Mouse (Mus musculus) G1E-ER4 (cell line): ENCODE measurements around the gene Oxsr1. TPM values are rescaled to one million over a fixed set of nuclear protein-coding genes. Genes with fewer than 3 reads are reported as not detected.

Experiments
- GATA1 ChIP-seq: IDR thresholded peaks from one replicate; pipeline ENCODE4 v1.8.0; 2012; ENCODE audit warnings: low read length, inconsistent platforms
- polyA plus RNA-seq: library from polyadenylated mRNA; stranded (reverse); fragments of >175 nt; gene quantifications from 2 replicates; pipeline ENCODE4 v1.2.3, GENCODE M21; 2012

The Oxsr1 gene
- polyA plus RNA-seq, 1 experiment: 32.4 TPM

DNA sequence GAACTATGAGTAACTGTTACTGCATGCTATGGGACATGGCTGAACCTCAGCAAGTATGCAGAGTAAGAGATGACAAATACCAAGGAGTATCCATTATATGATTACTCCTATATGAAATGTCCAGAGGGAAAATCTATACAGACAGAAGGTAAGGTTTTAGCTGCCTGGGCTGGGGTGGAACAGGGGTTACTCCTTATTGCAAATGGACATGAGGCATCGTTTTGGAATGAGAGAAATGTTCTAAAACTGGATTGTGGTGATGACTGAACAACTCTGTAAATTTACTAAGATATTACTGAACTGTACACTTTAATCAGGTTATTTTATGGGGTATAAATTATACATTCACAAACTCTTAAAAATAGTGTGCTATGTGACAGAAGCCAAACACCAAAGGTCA is 3.3 kb downstream of the Oxsr1 start:
- no peak for TF ChIP-seq GATA1

DNA sequence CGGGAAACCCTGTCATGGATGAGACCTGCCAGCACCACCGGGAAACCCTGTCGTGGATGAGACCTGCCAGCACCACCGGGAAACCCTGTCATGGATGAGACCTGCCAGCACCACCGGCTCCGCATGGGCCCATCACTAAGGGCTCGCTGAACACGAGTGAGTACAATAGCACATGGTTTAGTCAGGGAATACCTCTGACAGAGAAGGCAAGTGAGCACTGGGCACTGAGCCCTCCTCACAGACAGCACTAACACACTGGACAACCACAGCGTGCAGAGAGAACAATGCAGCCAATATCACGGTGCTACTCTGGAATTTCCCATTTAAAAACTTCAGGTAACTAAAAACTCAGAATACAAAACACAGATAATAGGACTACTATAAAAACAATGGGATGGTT is 9.1 kb downstream of the Oxsr1 start:
- TF ChIP-seq GATA1: no peak

DNA sequence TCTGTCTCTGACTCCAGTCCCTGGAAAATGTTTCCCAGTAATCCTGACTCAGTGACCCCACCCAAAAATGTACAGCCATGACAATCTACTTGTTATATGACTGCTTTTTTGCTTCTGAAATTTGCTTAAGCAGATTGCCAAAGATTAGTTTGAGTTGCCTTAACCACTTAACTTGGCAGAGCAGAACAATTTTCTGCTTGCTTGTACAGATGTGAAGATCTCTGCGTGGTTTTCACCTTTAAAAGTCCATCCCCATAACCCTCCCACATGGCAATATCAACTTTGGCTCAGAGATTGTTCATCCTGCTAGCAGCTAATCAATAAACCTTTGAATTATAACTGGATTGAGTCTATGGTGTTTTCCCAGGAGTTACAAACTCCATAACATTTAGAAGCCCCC is 13.2 kb downstream of the Oxsr1 start:
- no peak for TF ChIP-seq GATA1

DNA sequence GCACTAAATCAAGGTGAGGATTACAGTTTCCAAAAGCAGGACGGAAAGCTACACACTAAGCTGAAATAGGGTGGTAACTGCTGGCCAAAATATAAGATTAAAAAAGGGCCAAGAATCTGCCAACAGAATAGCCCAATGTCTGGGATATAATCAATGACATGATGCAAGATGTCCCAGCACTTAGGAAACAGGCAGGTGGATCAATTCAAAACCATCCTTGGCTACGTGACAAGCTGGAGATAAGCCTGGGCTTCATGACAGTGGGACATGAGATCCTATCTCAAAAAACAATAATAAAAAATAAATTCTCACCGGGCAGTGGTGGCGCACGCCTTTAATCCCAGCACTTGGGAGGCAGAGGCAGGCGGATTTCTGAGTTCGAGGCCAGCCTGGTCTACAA is 16.4 kb downstream of the Oxsr1 start:
- TF ChIP-seq GATA1: no peak

DNA sequence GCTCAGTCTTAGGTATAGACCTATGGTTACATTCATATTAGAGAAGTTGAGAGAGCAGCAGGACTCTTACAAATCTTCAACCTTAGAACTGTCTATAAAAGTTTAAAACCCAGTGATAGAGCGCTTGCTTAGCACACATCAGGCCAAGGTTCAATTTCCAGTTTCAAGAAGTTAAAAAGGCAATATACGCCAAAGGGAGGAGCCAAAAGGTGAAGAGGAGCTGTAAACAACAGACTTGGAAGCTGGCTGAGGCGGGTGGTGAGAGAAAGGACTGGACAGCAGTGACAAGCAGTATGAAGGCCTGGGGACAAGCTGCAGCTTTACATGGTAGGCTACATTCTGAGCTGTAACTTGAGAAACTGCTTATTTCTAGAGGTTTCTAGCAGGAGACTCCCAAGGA is 23.7 kb downstream of the Oxsr1 start:
- TF ChIP-seq GATA1: no peak

DNA sequence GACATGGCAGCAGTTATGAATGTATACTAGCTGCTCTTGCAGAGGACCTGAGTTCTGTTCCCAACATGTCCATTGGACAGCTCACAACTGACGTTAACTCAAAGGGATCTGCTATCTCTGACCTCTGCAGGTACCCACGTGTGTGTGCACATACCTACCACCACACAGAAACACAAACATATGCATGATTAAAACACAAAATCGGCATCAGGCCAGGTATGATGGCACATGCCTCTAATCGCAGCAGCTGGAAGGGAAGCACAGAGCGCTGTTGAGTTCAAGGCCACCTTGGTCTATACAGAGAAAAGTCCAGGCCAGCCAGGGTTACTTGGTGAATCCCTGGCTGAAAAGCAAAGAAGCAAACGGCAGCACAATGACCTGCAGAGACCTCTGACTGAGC is 24.5 kb downstream of the Oxsr1 start:
- TF ChIP-seq GATA1: no peak

DNA sequence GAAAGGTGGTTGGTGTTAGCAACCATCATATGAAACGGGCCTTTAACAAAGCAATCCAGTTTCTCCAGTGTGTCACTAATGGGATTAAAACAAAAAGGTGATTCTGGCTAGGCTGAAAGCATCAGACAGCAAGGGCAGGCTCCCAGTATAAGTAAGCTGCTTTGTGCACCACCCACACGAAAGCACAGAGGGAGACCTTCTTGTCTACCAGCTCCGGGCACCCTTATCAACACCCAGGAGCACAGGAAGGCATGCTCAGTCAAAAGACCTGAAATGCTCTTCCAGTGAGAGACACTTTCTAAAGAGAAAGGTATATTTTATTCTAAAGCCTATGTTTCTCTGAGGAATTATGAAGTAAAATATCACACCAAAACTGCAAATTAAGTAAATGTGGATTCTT is 31.4 kb downstream of the Oxsr1 start:
- TF ChIP-seq GATA1: no peak

DNA sequence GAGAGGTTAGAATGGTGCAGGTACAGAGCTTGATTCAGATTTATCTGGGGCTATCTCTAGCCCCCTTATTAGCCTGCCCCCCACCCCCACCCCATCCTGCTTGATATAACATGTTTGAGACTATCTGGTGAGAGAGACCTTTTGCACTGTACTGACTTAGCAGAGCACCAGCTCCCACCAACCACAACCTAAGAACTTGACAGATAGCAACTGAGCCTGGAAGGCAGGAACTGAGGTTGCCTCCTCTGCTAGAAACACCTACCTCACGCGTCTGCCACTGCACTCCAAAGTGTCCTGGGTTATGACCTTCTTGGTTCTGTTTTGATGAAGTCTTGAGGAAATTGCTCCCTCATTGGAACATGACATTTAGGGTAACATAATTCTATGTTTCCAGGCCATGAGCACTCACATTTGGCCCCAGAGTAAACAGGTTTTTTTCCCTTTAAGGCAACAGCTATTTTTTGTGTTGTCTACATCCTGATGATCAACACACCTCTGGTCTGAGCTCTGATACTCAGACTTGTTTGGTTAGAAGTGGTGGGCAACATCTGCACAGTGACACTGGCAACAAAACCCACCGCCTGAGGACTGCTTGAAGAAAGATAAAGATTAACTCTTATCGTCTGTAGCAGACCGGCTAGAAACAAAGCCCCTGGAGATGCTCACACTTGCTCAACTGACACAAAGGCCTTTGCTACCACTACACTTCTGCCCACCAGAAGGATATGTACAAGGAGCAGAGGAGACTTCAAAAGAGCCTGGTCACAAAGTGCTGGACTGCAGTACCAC is 41.1 kb downstream of the Oxsr1 start:
- peak; percentile 14 for TF ChIP-seq GATA1

DNA sequence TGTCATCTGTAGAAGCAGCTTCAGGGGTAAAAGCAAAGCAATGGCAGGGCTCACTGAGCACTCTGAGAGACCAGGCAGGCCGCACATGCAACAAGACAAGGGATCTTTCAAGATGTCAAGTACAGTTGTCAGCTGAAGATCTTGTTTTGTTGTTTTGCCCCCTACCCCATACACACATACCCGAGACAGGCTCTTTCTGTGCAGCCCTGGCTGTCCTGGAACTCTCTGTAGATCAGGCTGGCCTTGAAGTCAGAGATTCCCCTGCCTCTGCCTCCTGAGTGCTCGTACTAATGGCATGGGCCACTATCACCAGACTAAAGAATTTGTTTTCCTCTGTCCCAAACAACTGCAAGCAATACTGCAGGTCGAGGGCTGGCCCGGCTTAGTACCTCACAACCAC is 44.2 kb downstream of the Oxsr1 start:
- TF ChIP-seq GATA1: no peak

DNA sequence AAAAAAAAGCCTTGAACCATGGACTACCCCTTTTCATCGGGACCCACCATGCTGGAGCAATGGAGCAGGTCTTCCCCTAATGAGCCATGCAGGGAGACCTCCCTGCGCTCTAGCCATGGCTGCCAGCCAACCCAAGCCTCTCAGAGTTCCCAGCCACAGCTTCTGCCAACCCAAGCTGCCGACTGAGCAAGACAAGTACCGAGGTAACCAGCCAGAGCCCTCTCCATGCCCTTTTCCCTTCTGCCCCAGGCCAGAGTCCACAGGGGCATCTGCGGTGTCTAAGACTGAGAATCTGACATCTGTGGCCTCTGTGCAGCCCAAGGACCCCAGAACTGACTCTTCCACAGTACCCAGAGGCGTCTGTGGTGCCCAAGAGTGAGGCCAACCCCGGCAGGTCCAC is 45.9 kb downstream of the Oxsr1 start:
- no peak for TF ChIP-seq GATA1

DNA sequence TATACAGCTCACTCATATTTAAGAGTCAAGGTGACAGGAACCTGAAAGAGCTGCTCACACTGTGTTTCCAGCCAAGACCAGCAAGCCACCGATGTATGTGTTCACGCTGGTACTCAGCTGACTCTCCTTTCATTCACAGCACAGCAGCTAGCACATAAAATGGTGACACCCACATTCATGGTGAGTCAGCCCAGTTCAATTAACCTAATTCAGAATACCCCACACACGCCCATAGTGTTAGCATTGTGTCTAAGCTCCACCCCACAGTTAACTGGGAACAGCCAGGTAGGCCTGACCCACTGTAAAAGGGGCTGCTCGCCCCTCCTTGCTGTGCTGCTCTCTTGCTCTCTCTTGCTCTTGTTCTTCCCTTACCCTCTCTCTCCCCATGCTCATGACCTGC is 50.7 kb downstream of the Oxsr1 start:
- no peak for TF ChIP-seq GATA1

DNA sequence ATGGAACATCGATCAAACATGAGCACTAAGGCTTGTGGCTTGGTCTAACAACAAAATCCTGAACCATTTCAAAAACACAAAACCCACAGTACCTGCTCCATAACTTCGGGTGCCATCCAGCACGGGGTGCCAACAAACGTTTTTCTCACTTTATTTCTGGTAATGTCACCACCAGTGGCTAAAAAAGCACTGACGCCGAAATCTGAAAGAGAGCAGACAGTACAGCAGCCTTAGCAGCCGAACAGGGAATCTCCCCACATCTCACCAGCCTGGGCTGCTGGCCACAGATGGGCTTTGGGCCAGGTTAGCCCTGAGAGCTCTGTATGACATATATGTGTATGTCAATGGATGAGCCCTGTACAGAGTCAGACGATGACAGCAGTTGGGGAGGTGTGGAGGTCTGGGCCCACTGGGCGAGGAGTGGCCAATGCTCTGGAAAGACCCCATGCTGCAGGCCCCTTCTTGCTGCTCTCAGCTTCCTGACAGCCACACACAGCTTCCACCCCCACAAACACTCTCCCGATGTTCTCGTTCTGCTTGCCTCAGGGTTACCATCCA is 53.6 kb downstream of the Oxsr1 start:
- TF ChIP-seq GATA1: no peak

DNA sequence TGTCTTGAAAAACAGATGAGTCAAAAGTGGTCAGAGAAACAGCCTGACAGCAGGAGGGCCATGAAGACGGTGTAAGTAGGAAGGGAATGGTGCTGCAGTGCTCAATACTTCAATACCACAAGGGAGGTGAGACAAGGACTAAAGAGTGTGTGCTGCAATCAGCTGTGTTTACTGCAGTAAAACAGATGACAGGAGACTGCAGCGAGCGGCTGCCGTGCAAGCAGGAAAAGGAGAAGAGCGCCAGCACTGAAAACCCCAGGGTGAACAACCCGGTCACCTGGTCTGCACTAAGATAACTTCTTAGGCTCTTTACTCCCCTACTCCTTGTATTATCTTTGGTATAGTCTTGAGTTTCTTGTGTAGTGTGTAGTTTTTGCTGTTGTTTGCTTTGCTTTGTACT is 54.1 kb downstream of the Oxsr1 start:
- TF ChIP-seq GATA1: no peak

DNA sequence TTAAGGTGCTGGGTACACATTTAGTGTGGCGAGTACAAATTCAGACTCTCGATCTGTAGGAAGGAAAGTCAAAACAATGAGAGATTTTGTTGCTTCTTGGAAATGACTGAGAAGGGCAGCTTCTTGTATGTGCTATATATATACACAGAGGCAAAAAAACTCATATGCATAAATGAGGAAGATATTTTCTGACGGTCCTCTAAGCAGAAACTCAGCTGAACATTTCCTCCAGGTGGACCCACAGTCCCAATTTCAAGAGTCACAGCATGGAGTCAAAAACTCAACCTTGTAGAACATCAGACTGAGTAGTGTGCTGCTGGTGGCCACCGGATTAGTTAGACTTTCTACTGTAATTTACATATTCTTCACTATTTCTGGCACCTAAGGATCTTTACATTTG is 59.2 kb downstream of the Oxsr1 start:
- TF ChIP-seq GATA1: no peak

DNA sequence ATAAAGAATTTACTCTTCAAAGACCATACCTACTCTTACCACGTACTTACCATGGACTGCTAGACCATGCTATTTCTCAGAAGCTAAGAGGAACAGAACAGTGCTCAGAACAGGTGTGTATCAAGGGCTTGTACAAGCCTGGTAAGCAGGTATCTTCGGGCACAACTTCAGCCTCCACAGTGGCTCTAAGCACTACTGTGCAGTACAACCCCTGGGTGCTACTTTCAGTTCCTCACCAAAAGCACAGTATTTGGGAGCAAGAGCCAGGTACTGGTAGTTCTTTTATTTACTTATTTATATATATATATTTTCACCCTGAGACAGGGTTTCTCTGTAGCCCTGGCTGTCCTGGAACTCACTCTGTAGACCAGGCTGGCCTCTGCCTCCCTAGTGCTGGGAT is 61.4 kb downstream of the Oxsr1 start:
- no peak for TF ChIP-seq GATA1

DNA sequence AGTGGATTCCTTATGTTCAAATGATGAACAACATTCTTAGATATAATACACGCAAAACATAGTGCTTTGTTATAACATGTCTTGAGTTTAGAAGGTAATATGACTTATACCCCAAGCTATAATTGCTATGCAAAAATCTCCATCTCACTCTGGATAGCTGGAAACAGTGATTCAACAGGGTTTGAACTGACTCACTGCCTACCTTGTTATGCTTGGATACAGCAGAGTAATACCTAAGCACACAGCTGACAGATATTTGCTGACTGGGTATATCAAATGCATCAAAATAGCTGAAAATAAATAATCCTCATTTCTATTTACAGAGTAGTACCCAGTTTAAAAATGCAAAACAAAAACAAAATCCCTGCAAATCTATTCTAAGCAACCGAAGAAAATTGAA is 63.4 kb downstream of the Oxsr1 start:
- no peak for TF ChIP-seq GATA1

DNA sequence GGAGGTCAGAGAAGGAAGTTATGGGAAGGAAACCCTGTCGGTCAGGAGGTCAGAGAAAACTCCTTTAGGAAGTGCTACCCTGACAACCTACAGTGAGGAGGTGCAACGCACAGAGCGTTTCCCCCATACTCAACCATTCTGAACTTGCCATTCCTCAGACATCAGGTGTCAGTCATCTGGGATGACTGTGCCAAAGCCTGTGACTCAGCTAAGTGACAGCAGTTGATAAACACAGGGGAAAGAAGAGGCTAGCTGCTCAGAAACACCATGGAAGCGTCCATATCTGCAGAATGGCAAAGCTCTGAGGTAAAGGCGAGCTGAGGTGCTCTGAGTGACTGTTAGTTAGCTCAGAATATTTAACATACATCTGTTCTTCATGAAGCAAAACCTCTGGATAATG is 64.1 kb downstream of the Oxsr1 start:
- TF ChIP-seq GATA1: no peak
